Mouse (Mus musculus): Measurements from ENCODE around the gene Phf14. TPM values are rescaled to one million over a fixed set of nuclear protein-coding genes. Genes with fewer than 3 reads are reported as not detected.
"Not testable (repeated sequence)": the region's sequence is repeated elsewhere in the genome, so short reads cannot be mapped to it uniquely, and the experiment has no call there.

The Phf14 gene
- total RNA-seq, 4 experiments from 2014 or later: 33.1 to 48.5 (median 44.7) TPM

DNA sequence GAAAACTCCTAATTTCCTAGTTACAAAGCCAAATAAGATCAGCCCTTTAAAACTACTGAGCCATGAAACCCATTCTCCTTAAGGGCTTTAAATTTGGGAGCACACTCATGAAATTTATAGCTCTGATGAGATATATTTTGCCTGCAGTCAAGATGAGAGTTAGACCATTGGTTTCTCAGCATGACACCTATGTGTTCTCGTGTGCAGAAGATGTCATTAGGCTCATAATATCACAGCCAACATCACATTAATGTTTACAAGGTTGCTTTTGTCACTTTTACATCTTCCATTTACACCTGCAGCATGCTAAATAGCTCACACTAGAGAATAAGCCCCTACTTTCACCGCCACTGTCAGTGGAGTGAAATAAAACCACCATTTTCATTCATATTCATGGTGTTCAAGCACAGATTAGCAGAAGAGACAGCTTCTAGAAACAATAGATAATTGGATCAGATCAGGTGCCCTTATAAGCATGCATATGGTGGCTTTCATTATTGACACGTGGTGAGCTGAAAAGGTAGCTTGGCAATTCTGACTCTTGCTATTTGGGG lies 181.9 kb downstream of the Phf14 start:
- DNase-seq (ENCODE audit: low spot score): no peak

DNA sequence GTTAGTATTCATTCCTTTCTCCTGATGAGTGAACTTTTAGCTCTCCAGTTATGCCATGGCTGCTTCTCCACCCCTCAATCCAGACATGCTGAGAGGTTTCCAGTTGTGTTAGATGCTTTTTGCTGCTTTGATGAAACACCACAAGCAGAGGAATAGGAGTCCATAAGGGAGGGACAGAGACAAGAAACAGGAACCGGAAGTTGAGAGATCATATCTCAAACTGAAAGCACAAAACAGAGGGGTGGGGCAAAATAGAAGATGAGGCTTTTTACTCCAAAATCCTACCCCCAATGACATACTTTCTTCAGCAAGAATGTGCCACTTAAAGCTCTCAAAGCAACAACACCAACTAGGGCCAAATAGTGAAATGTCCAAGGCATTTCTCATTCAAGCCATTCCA lies 188.1 kb downstream of the Phf14 start:
- no peak for DNase-seq (ENCODE audit: low spot score)

DNA sequence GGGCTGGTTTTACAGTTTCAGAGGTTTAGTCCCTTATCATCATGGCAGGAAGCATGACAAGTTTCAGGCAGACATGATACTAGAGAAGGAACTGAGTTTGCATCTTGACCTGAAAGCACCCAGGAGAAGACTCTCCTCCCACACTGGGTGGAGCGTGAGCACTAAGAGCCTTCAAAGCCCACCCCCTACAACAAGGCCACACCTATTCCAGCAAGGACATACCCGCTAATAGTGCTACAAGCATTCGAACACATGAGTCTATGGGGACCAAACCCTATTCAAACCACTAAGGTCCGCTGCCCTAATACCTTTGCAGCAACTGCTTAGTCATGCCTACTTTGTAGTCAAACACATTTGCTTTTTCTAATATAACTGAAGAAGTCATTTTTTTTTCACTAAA lies 189.5 kb downstream of the Phf14 start:
- DNase-seq (ENCODE audit: low spot score): no peak

DNA sequence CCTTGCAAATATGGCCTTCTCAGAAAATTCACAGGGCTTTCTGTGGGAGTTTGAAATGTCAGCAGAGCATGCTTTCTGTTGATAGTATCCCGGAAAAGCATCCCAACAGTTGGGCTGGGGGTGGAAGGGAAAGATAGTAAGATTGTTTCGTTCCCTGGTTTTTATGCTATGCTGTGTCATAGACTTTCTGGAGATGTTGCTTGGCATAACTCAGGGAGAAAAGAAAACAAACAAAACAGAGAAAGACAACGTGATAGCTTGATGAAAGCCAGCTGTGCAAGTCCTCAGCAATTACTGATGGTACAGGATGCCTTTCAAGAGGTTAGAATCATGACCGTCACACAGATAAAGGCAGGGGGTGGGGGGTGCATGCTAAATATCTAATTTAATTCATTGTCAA lies 197.5 kb downstream of the Phf14 start:
- no peak for DNase-seq (ENCODE audit: low spot score)

DNA sequence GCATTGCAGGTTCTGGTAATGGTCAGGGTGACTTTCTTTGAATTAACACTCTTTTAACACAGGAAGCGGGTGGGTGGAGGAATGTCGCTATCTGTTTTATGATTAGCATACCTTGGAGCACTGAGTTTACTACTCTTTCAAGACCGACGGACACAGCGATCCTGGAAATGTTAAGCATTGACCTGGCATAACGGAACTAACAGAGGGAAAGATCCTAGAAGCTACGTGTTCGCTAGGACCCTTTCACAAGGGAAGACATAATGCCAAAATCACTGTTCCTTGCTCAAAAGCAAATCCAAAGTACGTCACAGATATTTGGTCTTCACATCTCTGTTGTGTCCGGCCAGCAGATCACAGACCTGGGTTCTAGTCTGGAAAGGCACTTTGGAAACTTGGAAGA lies 199.7 kb downstream of the Phf14 start:
- DNase-seq (ENCODE audit: low spot score): no peak

DNA sequence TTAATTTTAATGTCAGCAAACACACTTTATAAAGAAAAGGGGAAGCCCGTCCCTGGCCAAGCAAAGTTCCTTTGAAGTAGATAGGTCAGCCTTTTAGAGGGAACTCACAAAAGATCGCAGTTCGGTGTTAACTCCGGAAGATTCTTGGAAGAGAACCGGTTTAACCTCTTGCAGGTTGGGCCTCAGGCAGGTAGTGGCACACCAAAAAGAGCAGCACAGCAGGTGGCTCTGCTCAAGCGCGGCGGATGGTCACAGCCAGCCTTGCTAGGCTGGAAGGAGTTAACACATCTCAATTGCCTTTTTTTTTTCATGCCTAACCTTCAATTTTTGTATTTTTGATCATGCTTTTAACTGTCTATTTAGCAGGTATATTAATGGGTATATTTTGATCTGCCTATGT lies 200.2 kb downstream of the Phf14 start:
- DNase-seq (ENCODE audit: low spot score): no peak

DNA sequence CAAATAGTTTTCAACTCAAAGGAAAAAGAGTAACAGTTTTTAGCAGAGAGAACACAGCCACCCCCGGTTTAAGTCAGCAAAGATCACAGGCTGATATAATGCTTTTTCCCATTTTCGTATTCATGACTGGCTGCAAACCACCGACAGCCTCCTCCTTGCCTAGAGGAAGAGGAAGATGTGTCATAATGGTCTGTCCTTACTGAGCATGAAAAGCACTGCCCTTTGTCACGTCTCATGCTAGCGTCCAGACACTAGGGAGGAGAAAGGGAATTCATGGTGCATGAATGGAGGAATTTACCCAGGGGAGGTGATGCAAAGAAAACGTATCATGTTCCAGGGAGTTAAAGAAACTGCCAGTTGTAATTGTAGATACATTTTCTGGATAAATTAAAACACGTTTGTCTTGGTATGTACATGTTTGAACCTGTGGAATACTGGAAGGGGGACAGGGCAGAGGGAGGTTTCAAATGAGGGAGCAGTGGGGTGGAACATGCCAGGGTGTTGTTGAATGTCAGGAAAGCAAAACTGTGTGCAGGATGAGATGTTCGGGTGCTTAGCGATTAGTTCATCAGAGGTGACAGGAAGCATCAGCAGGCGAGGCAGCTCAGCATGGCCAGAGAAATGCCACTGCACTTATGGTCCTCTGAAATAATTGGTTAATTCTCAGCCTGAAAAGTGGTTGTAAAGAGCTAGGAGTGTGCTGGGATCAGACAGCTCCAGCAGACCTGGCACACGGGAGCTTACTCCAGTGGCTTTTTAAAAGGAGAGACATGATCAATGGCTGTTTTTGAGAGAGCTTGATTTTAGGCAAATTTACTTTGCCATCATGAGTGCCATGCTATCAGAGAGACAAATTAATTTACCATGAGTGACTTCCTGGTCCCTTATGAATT lies 209.6 kb downstream of the Phf14 start:
- DNase-seq (ENCODE audit: low spot score): no peak

DNA sequence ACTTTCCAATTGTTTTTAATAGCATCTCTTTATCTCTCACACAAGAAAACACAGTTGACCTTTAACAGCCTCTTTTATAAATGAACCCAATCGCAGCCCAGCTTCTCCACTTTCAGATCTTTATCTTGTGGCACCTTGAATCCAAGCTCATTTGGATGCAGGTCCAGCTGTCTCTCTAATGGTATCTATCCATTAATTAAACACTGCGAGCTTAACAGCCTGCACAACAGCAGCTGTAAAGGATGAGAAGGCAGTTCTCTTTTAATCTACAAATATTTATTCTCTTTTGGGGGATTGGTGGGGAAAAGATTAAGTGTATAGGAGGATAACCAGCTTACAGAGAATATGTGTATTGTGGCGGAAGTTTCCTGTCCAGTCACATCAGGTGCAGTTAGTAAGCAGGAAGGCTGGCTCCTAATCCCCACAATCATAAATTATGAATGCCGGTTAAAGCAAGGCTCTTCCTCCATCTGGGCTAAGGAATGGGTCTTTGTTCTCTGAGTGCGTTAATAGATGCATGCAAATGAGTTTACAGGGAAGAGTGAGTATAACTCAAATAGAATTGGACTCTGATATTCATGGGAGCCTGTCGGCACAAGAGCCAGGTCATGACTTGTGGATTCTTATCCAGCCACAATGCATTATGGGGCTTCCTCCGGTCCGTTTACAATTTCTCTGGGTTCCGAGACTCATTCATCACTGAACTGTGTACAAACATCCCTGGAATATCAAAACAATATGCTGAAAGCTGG lies 210.4 kb downstream of the Phf14 start:
- DNase-seq (ENCODE audit: low spot score): no peak

DNA sequence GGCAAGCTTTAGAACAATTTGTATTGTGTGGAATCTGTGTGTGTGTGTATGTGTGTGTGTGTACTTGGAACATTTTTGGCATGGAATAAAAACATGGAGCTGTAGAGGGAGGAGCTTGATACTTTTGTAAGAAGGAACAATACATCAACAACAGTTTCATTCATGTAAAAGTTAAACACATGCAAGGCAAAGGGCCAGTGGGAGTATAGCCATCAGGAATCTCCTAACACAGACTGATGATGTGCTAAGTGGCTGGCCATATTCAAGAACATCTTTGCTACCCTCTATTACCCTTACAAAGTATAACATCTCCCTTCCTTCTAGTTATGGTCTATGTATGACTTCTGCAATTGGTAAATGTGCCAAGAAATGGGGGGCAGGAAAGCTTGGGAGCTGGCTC lies 215.2 kb downstream of the Phf14 start:
- DNase-seq (ENCODE audit: low spot score): no peak

DNA sequence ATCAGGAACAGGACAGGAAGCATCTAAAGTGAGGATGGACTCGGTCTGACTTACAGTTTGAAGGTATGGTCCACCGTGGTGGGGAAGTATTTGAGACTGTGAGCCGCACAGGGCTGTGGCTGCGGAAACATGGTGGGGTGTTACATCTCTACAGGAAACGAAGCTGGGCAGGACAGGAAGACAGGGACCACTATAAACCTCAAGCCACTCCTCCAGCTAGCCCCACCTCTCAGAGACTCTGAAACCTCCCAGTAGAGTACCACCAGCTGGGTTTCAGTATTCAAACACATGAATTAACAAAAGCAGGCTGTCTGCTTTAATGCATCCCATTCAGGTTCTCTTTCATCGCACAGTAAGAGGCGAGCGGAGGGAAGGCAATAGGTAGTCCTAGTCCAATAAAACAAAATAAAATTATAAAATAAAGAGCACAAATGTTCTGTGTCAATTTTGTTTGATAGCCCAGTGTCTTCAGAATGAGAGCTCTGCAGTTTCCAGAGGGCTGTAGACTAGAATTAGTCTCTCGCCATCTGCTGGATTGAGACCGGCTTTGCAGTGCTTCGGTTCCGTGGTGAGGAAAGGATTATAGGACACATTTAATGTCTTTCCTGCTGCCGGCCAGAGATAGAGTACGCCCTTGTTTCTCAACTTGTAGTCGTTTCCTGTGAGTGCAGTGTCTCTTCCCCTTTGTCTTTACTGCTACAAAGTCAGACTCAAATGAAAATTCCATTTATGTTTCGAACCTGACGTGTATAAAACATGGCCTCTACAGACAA lies 217.6 kb downstream of the Phf14 start:
- DNase-seq (ENCODE audit: low spot score): no peak

DNA sequence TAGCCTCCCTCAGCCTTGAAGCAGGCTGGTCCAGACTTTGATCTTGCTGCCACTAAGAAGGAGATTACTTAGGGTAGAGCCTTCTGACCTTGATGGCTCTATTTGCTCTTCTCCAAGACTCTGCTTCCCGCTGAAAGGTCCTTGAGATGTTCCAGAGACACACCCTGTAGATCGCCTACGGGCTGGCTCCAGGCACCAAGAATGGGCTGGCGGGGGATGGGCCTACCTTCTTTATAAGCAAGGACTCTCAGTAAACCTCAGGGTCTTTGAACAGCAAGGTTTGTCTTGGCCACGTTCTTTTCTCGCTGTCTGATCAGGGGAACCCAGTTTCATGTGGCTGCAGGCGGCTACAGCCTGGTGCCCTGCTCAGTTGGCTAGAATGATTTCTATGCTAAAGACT lies 219.0 kb downstream of the Phf14 start:
- not testable (repeated sequence) for DNase-seq (ENCODE audit: low spot score)

DNA sequence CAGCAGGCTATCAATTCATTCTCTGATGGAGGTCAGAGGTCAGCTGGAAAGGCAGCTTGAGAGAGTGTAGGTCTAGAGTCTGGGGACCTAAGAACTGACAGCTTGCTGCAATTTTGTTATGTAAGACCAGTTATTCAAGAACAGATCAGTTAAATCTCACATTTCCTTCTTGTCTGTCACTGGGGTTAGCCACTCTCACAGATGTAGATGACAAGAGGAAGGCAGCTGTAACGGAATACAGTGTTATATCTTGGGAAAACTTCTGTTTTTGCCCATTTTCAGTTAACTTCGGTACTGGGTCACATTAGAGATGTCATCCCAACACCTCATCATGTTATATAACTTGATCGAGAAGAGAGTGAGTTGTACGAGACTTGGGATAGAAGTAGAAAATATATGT lies 219.7 kb downstream of the Phf14 start:
- DNase-seq (ENCODE audit: low spot score): no peak

Other genes with a start within 250 kb of the Phf14 start
- 1,000 to 10,000 TPM; 2,945 to 3,498 (median 3,141) TPM for gene Ndufa4, start 312 bp upstream of the Phf14 start, total RNA-seq (2022)